Mouse (Mus musculus): ENCODE measurements at regions not wholly inside any gene's neighbourhood (a gene's known extent, or its start where the extent isn't known, plus 50 kb on each side); places are given as distances from the start of the nearest gene placed in this dataset.

GRCm38 (mm10) chr12:16477572-16477971 is 133.2 kb downstream of the Lpin1 start:
- DNase-seq (ENCODE audit: low spot score), result no peak

DNA sequence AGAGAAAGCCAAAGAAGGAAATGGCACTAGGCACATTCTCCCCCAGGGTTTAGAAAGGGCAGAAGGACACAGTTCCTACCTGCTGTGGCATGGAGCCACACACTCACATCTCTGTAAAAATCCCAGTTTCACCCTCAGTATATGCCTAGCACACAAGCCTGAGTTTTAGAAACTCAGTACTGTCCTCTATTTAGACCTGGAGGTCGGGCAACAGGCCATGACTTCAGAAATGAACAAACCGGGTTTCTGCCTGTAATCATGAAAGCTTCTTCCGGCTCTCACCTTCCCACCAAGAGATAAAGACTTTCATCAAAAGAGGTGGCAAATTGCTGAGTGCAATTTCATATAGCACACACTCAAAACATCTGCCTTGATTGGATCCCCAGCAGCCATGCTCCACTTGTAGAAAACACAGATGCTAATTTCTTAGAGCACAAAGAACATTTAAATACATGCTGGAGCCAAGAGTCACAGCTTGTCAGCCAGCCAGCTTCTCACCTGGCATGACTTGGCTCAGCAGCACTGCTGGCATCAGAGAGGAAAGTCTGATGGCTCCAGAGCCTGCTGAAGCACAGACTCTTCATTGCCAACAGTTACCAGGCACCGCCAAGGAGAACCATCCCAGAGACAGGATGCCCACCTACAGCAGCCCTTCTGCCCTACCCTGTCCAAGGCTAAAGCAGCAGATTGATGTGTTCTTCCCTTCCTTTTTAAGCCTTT is 136.2 kb downstream of the Lpin1 start:
- DNase-seq (ENCODE audit: low spot score), result no peak

DNA sequence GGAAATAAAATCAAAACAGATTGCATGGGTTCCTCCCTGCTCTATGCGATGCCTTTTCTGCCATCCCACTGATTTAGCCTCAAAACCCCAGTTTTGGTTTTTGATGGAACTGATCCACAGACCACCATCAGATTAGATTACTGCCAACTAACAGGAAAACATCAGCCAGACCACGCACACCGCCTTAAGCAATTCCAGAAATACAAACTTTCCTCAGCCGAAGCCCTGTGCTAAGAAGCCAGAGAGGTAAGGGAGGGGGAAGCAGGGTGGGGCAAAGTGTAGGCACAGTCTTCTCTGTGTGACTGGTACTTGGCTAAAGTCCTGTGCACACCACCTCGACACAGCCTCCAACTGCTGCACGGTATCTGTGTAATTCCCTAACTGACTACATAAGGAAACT is 153.3 kb downstream of the Lpin1 start:
- DNase-seq (ENCODE audit: low spot score), result no peak

GRCm38 (mm10) chr12:16450771-16451435 is 159.9 kb downstream of the Lpin1 start:
- DNase-seq (ENCODE audit: low spot score), result no peak

- no peak for DNase-seq (ENCODE audit: low spot score)
Observed at GRCm38 (mm10) chr12:16438717-16439116, 172.0 kb downstream of the Lpin1 start.

DNA sequence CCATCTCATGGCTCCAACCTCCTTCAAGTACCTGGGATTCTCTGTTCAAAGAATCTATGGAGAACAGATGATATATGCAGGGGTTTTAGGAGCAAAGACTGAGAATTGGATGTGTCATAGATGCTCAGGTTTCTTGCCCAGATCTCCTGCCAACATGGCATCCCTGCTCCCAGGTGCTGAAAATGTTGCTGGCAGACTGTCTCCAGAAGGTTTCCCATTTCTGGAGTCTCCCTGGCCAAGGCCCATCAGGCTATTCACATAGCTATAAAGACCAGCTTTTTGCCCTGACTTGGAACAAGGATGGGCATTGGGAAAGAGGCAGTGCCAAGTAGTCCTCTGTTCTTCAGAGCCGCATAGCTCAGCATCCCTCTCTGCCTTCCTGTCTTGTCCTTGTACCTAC is 173.8 kb downstream of the Lpin1 start:
- no peak for DNase-seq (ENCODE audit: low spot score)

DNA sequence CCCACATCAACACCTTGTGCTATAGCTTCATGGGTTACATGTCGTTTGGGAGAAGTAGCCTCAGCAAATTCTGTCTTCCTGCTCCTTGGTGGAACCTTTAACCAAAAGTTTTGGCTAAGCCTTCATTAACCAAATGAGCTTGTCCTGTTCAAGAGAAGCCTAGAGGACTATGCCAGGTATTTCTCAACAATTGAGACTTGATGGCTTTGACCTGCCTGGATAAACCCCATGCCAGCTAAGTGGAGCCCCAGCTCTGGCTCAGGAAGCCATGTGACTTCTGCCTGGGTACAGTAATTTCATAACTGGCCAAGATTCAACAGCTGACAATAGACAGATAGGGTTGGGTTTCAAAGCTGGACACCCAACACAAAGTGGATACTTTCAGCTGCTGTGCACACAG is 174.5 kb downstream of the Lpin1 start:
- no peak for DNase-seq (ENCODE audit: low spot score)

DNA sequence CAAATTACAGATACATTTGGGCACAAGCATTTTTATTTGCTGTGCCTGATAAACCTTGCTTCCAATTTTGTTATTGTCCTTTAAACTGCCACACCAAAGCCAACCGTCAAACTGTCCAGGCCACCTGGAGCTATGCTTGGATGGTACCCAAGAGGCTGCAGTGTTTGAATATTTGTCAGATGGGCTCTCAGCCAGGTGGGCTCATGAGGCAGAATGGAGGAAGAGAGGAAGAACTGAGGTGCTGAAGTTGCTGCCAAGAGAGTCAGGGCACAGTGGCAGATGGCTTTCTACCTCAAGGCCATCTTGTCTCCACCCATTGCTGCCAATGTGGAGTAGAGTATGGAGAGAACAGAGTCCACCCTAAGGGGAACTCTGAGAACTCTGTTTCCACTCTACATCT is 176.0 kb downstream of the Lpin1 start:
- DNase-seq (ENCODE audit: low spot score), result no peak

GRCm38 (mm10) chr12:16434225-16434624 is 176.5 kb downstream of the Lpin1 start:
- no peak for DNase-seq (ENCODE audit: low spot score)

- DNase-seq (ENCODE audit: low spot score), result no peak
Observed at GRCm38 (mm10) chr12:16425980-16426379, 184.8 kb downstream of the Lpin1 start.

DNA sequence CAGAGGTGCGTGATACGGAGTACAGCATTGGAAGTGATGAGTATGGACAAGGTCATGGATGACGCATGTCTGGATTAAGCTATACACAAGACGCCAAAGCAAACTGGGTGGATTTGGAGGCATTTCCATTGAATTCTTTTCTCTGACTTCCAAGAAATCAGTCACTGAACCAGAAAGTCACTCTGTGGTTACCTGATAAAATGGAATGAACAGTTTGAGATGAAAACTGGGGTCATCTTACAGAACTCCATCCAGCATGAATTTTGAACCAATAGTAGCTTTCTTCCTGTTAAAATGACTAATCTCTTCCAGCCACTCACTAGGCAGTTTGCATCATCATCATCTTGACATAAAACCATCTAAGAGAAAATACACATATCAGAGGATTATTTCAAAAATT is 186.2 kb downstream of the Lpin1 start:
- no peak for DNase-seq (ENCODE audit: low spot score)

GRCm38 (mm10) chr12:16395720-16396119 is 215.0 kb downstream of the Lpin1 start:
- DNase-seq (ENCODE audit: low spot score), result no peak

GRCm38 (mm10) chr12:16392851-16393250 is 217.9 kb downstream of the Lpin1 start:
- DNase-seq (ENCODE audit: low spot score), result no peak

GRCm38 (mm10) chr12:16391630-16392269 is 219.0 kb downstream of the Lpin1 start:
- DNase-seq (ENCODE audit: low spot score), result no peak

- DNase-seq (ENCODE audit: low spot score), result no peak
Observed at GRCm38 (mm10) chr12:16391163-16391562, 219.6 kb downstream of the Lpin1 start.

- no peak for DNase-seq (ENCODE audit: low spot score)
Observed at GRCm38 (mm10) chr12:16387035-16387434, 223.7 kb downstream of the Lpin1 start.

GRCm38 (mm10) chr12:16384396-16384795 is 226.4 kb downstream of the Lpin1 start:
- no peak for DNase-seq (ENCODE audit: low spot score)

DNA sequence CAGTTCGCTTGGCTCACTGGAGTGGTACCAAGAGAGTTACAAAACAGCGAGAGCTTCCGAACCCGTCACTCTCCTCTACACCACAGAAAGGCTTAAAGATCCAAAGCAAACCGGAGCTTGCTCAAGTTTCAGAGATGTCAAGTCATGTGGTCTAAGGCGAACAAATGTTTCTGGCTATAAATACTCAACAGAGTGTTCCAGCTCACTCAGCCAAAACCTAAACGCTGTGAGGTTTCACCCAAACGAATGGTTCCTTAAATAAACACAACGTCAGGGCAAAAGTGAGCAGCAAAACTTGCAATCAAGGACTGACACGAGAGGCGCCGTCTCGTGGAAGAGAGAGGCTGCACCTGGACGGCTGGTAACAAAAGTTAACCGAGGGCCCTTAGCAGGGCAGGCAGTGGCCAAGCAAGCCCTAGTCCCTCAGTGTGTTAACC is 227.2 kb downstream of the Lpin1 start:
- no peak for DNase-seq (ENCODE audit: low spot score)

GRCm38 (mm10) chr12:16382417-16382988 is 228.3 kb downstream of the Lpin1 start:
- DNase-seq (ENCODE audit: low spot score), result no peak

- DNase-seq (ENCODE audit: low spot score), result no peak
Observed at GRCm38 (mm10) chr12:16381026-16381425, 229.7 kb downstream of the Lpin1 start.

GRCm38 (mm10) chr12:16380346-16380745 is 230.4 kb downstream of the Lpin1 start:
- no peak for DNase-seq (ENCODE audit: low spot score)

GRCm38 (mm10) chr12:16379415-16379814 is 231.4 kb downstream of the Lpin1 start:
- no peak for DNase-seq (ENCODE audit: low spot score)

GRCm38 (mm10) chr12:16378501-16378900 is 232.3 kb downstream of the Lpin1 start:
- no peak for DNase-seq (ENCODE audit: low spot score)

Data from ovary, adult 18-20 months (tissue).